Mouse (Mus musculus): ENCODE measurements around the gene Mrgpra2b. TPM values are rescaled to one million over a fixed set of nuclear protein-coding genes. Genes with fewer than 3 reads are reported as not detected.

Gene Mrgpra2b
- not detected in 2 replicates for polyA plus RNA-seq (2021; fragmentation: Nextera tagmentation)
- long read RNA-seq, experiment 1 = 0 reads
- long read RNA-seq, experiment 2 = 0 reads

DNA sequence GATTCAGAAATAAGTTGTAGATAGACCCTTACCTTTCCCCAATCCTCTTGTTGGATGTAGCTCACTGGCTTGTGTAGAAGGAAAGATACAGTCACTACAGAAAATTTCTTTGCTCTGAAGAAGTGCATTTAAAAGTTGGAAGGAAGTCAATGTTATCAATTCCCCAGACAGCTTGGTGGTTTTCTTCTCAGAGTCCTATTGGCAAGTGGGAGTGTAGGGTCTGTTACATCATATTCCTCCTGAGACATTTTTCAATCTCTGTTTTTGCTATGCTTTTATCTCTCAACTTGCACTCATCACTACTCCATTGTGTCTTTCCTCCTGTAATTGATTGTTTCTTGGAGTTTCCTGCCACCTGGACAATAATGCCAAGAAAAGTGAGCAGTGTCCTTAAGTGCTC, at the start of gene Mrgpra2b:
Gene Mrgpra2b (minus strand): TSS at position 101 of the 400 bp plus-strand sequence.

DNA sequence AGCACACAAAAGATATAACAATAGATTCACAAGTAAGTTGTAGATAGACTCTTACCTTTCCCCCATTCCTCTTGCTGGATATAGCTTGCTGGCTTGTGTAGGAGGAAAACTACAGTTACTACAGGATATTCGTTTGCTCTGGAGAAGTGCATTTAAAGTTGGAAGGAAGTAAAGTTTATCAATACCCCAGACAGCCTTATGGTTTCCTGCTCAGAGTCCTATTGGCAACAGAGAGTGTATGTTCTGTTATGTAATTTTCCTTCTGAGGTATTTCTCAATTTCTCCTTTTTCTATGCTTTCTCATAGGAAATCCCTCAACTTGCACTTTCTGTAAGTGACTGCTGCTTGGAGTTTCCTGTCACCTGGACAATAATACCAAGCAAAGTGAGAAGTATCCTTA, 76.6 kb downstream of the Mrgpra2b start, which contains the start of gene Mrgpra2a:
Gene Mrgpra2a (minus strand): TSS at position 125 of the 400 bp plus-strand sequence.

Other genes starting within 250 kb of the Mrgpra2b start
- not detected in 2 replicates for gene Mrgpra1, start 174.6 kb downstream of the Mrgpra2b start, polyA plus RNA-seq (2021; fragmentation: Nextera tagmentation)
- not detected in 2 replicates for gene Mrgpra2a, start 76.7 kb downstream of the Mrgpra2b start, polyA plus RNA-seq (2021; fragmentation: Nextera tagmentation)
- gene Mrgpra3, start 72.5 kb upstream of the Mrgpra2b start, polyA plus RNA-seq (2021; fragmentation: Nextera tagmentation) = not detected in 2 replicates